Mouse (Mus musculus) gastrocnemius, postnatal 4 days (tissue): Measurements from ENCODE around the gene F5. TPM values are rescaled to one million over a fixed set of nuclear protein-coding genes. Genes with fewer than 3 reads are reported as not detected.

Source experiments
- DNase-seq, 2 experiments: peaks; one replicate each; pipeline ENCODE4 v3.0.0; 2021 to 2022; ENCODE audit warnings: low spot score in 2 of 2, mixed read lengths in 2 of 2
- long read RNA-seq, 2 experiments: library from polyadenylated mRNA; stranded (forward); transcript quantifications; one replicate each; pipeline ENCODE4 v2.0.0; 2021
- total RNA-seq, 2 experiments: library from RNA; stranded (reverse); gene quantifications; 2 replicates each; pipeline ENCODE4 v1.2.3; 2021

The F5 gene
- total RNA-seq, result under 1 TPM; 0.32 to 0.80 TPM
- long read RNA-seq, experiment 1, result 0 reads
- long read RNA-seq, experiment 2, partial matches to known transcripts, result 1 of 1 reads
- long read RNA-seq, experiment 2, other reads (novel, unspliced or antisense), result 0 of 1 reads

DNA sequence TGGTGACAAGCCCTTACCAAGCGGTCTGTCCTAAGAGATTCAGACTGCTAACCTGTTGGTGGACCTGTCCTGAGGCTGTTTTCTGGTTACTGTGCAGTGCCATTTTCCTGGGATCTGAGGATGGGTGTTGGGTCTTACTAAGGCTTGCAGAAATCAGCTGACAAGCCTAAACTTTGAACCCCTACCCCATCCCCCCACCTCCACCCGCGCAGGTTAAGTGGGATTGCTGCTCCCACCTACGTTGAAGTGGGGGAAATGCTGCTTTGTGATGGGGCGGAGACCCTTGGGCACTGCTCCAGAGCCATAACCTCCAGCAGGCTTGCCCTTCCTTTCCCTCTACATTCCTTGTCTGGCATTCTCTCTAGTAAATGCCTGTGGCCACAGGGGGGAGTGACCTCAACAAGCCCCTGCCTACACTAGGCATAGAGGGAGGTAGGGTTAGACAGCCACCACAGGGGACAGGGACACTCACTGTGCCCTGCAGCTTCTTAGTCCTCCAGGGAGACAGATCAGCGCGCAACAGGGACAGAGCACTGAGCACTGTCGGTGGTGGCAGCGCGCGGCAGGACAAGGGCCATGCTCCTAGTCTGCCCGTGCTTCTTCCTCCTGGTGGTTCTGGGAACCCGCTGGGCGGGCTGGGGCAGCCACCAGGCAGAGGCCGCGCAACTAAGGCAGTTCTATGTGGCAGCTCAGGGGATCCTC, at the start of gene F5:
Gene F5 (plus strand): TSS at position 452 of the 702 bp plus-strand sequence.
- no peak for DNase-seq

DNA sequence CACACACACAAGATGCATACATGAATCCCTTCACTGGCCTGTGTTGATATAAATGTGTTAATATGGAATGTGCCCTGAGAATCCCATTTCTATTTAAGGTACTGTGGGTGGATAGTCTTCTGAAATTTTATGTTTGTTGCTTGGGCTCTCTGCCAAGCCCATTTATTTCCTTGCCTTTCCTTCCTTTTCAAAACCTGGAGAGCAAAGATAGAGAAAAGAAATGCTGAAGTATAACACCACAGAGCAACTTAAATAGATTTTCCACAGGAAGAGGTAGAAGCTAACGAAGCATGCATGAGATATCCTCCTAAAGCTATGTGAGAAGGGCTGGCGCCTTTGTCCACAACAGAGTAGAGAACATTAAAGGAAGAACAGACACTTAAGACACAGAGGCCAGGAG, 41.9 kb upstream of the F5 start:
- no peak for DNase-seq

DNA sequence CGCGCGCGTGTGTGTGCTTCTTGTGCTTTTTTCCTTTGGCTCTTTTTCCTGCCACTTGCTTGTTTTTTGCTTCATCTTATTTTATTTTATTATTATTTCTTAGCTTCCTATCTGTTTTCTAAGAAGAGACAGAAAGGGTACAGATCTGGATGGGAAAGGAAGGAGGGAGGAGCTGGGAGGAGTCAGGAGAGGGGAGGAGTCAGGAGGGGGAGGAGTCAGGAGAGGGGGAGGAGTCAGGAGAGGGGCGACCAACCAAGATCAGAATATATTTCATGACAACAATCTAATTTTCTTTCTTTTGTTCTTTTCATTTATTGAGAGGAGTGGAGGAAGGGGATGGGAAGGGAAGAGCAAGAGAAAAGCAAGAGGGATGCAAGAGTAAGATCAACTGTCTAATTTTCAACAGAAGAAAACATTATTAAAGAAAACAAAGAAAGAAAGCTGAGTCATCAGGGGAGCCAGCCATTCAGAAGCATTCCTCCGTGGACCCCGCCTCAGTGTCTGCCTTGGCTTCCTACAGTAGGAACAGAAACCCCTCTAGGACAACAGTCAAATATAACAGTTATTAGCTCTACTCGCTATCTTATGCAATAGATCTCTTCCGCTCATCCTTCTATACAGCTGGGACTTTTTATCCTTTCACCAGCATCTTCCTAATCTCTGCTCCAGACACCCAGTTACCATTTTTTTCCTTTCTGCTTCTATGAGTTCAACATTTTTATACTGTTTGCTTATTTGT, 40.9 kb upstream of the F5 start:
- no peak for DNase-seq

DNA sequence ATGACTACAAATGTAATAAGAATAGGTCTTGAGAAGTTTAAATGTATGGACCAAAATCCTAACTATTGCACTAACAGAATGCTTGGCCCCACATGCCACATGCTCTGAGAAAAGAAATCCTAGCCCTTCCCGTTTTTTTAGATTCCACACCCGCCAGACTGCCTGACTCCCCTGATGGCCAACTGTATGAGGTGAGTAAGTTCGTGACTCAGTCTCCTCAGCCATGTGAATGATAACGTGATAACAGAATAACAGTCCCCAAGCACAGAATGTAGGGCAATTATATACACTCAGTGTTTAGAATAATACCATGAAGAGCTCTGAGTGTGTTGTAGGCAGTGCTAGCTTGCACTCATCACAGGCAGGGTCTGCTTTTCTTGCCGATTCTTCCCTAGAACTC, 37.4 kb upstream of the F5 start:
- no peak for DNase-seq

DNA sequence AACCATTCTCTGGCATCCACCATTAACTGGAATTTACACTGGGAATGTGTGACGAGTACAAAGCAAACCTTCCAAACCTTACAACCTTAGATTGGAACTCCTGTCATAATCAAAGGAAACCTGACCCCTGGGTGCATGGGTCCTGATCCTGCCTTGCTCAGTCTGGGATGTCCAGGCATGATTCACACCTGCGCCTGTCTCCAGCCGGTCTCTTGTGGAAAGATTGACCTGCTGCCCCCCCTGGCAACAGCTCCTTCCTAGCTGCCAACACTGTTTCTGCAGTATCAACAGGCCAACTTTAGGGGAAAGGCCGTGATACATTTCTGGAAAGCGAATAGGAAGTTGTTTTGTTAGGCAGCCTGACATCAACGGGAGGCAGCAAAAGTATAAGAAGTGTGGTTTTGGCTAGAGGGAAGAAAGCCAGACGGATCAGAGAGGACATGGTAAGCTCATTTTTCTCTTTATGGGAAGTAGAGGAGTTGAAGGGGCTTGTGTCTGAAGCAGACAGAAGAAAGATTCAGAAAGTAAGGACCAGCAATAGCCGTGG, 36.6 kb upstream of the F5 start, which contains the start of gene Selp:
Gene Selp (plus strand): TSS at position 318 of the 547 bp plus-strand sequence.
- DNase-seq, result no peak

DNA sequence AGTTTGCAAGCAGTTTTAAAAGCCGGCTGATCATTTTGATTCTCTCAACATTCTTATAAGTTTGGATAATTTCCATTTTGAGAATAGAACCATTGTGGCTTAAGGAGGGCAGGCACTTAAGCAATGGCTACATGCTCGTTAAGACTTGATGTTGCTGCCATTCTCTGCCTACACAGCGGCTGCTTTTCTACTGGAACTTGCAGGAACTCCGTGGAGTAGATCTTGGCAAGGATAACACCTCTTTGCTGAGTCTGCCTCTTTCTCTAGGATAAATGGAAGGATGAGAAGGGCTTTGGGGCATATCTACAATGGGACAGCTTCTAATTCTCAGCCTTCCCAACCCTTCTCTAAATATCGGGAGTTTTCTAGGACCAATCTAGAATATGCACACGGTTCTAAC, 36.0 kb upstream of the F5 start:
- DNase-seq, result no peak

DNA sequence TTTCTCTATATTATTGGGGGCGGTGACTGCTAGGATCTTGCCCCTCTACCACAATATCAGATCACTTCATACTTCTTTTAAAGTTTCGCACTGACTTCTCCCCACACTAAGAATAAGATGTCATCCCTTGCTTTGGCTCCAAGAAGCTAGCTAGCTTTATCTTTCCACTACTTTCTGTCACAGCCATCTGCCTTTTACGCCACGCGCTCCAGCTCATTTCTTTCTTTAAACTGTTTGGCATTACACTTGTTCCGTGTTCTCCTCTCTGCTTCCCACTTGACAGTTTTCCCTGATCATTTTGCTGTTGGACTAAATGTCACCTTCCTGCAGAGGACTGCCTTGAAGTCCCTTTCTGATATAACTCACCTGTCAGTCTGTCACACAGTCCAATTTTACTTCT, 33.8 kb upstream of the F5 start:
- DNase-seq, result no peak

DNA sequence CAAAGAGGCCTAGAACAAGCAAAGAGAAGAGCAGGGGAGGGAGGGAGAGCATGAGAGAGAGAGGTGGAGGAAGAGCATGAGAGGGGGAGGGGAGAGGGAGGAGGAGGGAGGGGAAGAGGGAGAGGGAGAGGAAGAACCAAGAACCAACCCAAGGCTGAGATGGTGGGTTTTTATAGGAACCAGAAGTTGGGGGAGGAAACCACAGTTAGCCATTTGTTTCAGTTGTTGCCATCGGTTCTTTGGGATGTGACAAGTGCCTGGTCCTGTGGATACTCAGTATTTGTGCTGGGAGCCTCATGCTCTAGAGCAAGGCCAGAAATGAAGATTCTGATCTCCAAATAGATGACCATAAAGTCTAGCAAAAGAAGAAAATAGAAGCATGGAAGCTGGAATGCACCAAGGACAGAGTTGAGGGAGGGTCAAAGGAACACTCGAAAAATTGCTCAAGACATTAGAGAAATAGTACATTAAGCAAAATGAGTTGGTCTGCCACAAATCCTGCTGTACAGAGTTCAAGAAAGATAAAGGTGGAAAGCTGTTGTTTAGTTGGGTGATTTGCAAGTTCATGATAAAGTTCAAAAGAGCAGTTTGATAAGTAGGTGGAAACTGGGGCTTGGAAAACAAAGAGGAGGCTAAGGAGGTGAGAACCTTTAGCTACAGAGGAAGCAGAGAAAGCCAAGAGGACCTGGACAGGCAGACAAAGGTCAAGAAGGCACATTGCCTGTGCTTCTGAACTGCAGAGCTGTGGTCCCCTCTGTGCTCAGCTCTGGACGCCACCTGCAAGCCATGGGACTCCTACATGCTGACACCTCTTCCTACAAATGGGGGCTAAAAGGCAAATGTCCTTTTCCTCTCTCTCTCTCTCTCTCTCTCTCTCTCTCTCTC, 31.5 kb upstream of the F5 start:
- no peak for DNase-seq

DNA sequence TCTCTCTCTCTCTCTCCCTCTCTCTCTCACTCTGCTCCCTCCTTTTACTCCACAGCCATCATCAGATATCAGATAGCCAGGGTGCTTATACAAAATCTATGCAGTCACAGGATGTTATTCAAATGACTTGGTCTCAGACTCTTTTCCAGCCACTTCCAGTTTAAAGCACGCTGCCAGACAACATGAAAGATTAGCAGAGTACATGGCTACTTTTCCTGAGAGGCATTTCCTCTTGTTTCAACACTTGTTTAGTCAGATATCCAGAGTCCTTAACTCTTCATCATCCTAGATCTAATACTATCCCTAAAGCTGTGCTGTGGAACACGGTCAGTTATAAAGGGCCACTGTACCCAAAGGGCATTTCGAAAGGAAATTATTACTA, 30.9 kb upstream of the F5 start:
- DNase-seq, result no peak

DNA sequence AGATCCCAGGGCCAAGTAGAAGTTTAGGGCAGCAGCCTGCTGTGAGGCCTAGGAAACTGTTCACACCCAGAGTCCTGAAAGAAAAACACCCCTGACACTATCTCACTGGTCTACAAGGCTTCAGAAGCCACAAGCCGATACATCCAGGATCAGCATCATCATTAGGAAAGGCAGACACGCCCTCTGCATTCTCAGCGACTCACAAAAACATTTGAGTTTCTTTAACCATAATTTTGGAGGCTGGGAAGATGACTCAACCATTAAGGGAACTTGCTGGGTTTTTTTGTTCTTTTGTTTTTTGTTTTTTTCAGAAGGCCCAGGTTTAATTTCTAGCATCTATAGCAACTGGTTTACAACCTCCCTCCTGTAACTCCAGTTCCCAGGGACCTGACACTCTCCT, 27.8 kb upstream of the F5 start:
- no peak for DNase-seq

DNA sequence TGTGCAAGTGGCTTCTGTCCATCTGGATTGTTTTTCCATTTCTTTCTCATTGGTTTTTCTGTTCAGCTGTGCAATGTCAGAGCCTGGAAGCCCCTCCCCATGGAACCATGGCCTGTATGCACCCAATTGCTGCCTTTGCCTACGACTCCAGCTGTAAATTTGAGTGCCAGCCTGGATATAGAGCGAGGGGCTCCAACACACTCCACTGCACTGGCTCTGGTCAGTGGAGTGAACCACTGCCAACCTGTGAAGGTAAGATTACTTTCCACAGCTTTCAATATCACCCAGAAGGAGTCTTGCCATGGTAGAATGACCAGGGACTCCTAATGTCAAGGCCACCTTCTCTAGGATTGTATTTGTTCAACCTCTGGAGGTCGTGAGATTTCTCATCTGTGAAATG, 21.6 kb upstream of the F5 start:
- no peak for DNase-seq

DNA sequence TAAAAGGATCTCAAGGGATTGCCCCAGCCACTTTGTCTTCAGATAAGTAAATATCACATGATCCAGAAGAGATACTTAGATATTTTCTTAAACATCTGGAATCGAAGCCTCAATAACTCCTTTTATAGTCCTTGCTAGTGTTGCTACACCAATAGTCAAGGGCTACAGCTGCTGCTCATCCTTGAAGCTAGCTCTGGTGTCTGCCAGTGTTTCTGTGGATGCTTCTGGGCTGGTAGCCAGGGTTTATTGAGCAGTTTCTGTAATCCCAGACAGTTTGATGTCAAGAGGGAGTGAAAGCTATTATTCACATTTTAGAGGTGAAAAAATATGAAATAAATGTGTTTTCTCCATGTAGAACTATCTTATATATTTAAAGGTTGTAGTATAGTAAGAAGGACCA, 19.0 kb upstream of the F5 start:
- no peak for DNase-seq

DNA sequence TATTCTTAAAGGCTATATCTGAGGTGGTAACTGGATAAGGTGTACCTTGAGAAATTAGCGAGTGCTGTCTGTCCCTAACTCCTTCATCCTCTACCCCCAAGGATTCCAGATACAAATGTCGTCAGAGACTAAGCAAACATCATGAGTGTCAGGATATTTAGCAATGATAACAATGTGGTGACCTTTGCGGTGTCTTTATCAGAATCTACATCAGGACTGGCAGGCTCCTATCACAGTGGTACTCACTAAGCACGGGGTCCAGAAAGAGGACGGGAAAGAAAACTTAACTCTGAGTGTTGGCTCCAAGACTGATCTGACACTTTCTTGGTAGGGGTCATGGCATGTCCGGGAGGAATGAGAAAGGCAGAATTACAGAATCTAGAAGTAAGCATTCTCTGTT, 17.5 kb upstream of the F5 start:
- no peak for DNase-seq

DNA sequence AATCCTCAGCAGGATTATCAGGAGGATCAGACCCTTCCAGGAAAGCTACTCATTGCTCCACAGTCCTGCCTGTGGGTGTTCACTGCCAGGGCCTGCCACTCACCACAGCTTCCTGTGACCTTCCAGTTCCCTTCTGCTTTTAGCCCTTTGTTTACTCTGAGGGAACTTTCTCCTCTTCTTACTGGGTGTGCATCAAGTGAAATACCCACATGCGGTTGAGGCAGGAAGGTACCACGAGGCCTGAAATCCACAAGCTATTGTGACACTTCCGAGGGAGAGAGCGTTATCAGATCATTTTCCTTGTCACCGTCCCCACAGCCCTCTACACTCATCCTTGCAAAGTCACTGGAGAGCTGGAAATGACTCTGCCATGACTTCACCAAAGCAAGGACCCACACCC, 16.3 kb upstream of the F5 start:
- no peak for DNase-seq

DNA sequence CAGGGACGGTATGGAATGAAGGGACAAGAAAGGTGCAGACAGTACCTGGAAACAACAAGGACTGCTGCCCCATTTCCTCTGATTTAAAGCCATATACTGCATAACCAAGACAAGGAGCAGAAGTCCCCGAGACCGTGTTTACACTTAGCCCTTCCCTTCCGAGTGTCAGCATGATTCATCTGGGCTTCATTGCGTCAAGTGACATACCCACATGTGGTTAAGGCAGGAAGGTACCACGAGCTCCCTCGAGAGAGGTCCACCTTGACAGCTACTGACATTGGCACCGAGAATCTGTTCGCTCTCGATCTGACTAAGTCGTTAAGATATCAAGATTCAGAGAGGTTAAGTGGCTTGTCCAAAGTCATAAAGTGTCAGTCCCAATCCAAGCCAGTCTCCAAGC, 15.7 kb upstream of the F5 start:
- no peak for DNase-seq

DNA sequence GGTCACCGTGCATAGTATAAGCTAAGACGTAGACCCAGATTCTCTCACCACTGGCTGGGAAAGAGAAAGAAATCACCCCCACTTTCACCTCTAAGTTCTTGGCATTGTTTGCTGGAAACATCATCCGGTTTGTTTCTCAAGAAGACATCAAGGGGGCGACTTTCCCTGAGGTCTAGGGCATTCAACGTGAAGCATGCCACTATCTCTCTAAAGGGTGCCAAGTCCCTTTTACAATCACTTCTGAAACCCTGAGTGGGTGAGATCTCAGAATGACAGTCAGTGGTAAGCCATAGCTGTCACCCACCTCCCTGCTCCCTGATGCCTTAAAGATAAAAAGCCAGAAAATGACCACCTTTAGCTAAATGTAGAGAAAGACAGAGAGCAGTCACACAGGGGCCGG, 15.0 kb upstream of the F5 start:
- DNase-seq, result no peak

DNA sequence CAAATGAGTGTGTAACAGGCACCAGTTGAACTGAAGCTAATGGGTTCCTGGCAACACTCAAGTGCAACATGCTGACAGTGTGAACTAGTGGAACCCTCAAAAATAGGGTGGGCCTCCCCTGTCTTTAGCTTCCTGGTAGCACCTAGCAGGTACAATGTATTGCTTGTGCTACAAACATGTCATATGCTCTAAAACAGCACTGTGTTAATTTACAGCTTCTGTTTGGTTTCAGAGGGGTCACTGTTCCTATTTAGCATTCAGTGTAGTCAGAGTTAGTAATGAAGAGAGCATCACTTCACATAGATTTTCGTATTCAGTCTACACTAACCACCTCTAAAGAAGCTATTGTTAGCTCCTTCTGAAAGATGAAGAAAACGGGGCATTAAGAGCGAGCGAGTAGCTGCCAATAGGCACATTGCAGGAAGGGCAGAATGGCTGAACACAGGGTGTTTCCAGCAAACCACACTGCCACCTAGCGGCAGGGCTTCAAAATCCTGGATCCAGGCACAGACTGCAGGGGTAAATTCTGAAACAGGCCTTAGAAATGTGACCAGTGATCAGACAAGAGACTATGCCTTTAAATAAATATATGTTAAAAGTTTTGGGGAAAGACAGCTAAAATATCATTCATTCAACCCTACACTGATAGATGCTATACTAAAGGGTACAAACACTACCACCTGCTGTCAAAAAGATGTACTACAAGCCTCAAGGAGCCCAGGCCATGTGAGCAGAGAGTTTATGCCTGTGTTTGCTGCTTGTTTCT, 13.1 kb upstream of the F5 start:
- DNase-seq, result peak; percentile 55 to 73

DNA sequence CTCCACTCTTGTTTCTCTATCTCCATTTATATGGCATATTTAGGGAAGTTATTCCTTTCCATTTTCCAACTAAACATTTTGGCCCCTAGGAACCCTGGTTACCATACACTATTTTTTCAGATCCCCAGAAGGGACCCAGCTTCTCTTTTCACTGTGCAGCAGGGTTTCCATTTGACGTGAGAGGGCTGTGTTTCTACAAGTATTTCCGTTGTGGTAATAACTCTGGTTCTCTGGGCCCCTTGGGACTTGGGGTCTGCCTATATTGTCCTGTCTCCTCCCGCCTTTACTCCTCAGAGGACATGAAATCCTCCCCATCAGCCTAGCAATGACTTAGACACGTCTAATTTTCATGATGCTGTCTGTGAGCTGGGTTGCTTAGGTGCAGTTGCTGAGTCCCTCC, 12.2 kb upstream of the F5 start:
- no peak for DNase-seq

DNA sequence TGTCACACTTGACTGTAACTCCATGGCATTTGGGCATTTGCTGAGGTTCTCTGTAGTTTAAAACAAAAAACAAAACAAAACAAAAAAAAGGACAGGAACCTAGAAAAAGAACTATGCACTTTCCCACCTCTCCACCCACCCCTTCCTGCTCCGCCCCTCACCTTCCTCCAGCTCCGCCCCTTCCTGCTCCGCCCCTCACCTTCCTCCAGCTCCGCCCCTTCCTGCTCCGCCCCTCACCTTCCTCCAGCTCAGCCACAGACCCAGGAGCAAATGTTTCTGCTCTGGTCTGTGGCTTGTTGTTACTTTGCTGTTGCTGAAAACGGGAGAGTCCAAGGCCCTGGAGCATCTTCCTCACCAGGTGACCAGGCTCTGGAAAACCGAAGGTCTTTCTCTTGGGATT, 2.6 kb upstream of the F5 start:
- no peak for DNase-seq

DNA sequence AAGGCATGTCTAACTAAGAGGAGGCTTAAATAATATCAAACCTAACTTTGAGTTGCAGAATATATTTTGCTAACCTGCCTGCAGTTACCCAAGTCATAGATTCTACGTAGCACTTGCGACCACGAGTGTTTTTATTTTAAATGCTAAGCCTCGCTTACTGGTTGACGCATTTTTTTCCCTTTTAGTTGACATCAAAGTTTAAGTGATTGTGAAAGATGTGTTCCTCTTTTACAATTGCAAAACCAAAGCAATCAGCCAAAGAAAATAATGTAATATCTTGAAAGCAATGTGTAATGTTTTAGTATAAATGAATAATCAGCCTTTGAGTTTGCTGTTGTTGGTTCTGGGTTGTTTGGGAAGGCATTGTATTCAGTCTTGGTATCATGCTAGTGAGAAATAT, 1.2 kb downstream of the F5 start:
- no peak for DNase-seq

DNA sequence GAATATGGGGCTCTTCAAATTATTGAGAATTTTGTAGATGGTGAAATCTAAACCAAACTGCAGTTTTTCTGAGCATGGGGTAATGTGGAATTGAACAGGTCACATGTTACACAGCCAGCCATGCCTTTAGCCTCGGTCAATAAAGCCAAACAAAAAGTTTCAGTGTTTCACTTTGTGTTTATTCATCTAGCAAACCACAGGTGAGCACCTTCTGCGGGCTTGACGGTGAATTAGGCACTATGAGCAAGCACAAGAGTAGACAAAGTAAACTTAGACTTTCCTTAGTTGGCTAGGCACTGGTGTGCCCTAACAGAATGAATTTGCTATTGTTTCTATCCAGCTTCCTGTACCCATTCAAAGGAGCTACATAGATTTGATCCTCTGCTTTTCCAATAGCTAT, 3.3 kb downstream of the F5 start:
- no peak for DNase-seq
